Mouse (Mus musculus) induced T-regulatory cell, adult 2 months (primary cell): ENCODE results near the gene Htra2.
A peak's percentile ranks its signal among the peaks of the same experiment; 100 is the strongest.

Source experiments
- DNase-seq: peaks from one replicate; pipeline ENCODE4 v3.0.0-alpha.2; 2012; ENCODE audit warnings: low read depth

Htra2 gene

DNA sequence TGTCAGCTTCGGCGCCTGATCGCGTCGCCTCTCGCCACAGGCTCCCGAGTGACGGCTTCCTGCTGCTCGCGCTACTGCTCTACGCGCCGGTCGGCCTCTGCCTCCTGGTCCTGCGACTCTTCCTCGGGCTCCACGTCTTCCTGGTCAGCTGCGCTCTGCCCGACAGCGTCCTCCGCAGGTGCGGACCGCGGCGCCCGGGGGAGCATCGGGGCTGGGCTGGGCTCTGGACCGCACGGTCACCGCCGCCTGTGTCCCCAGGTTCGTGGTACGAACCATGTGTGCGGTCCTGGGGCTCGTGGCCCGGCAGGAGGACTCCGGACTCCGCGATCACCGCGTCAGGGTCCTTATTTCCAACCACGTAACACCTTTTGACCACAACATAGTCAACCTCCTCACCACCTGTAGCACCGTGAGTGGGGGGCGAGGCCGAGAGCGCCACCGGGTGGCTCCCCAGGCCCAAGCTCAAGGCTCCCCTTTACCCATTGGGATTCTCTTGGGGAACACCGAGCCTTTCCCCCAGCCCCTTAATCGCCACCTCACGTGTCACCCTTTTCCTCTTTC lies at the start of gene Htra2:
TSS of gene Htra2 (minus strand) at position 403 of the 561 bp plus-strand sequence.
- DNase-seq = peak; percentile 61

DNA sequence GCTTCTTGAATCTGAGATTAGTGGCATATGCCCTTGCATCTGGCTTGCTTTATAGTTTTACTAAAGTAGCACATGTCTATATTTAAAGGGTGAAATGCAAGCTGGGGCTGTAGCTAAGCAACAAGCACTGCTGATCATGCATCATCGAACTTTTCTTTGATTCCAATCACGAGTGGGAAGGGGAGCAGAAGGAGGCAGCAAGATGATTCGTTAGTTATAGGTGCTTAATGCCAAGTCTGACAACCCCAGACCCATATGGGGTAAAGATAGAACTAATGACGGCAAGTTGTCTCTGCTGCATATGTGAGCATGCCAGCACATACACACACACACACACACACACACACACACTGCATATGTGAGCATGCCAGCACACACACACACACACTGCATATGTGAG lies 49.1 kb upstream of the Htra2 start:
- no peak for DNase-seq

DNA sequence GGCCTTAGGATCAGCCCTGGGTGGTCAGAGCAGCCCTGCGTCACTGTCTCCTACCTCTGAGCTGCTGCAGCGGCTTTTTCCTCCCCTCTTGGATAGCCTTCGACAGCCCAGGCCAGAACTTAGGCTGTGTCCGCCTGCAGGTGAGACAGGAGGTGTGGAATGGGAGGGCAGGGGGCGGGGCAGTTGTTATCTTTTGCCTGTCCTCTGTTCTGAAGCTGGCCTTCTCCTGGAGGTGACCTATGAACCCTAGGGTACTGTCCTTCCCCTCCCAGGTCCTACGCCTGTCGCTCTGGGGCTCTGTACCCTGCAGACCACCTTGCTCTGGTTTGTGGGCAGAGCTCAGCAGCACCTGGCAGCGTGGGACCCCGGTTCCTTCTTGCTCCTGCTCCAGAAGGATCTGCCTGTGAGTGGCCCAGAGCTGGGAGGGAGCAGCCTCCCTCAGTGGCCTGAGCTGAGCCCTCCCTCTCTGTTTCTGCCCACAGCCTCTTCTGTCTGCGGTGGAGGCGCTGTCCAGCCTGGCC lies 48.1 kb upstream of the Htra2 start:
- no peak for DNase-seq

DNA sequence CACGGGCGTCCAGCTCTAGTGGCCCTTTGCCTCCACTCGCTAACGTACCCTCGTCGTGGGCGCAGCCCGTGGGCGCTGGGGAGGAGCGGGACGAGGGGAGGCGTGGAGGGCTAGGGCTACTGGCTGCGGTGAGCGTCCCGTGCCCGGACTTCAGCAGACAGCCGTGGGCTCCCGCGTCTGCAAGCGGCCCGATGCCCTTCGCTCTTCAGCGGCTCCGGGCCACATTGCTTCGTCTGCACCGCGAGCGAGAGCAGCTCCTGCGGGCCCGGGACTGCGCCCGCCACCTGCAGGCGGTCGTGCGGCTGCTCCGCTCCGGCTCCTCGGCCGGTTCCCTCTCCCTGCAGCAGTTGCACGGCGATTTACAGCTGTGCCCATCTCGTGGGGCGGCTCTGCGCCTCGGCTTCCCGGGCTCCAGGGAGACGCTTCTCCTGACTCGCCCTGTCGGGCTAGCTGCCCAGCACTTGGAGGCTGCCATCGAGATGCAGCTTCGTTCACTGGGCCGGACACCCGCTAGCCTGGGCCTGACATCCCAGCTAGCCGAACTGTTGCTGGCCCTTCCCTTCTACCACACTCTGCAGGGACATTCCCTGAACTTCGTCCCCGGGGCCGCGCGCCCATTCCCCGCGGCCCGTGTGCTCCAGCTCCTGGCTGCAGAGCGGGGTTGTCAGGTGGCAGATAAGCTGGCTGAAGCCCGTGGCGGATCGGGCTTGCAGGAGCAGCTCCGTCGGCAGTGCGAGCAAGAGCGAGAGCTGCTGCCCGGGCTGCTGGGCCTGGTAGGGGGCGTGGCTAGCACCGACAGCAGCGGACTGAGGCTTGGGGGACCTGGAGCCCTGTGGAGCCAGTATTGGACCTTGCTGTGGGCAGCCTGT lies 46.8 kb upstream of the Htra2 start:
- peak; percentile 81 for DNase-seq

DNA sequence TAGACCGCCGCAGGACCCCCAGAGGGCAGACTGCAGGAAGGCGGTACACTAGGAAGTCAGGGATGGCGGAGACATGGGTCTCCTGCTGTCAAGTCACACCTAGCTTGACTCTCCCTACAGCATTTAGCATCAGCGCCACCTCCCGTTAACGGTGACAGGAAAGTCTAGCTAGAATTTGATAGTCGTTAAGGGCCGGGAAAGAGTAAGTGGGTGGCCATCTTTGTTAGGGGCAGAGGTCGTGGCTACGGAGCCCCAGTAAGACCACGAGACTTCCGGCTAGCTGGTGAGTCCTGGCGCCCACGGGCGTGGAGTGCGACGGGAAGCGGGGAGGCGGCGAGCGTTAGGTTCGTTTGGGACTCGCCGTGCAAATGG lies 46.2 kb upstream of the Htra2 start, which contains the start of the genes Ccdc142 and Gm42688:
TSS of gene Ccdc142 (plus strand) at position 286 of the 372 bp plus-strand sequence.
TSS of gene Gm42688 (plus strand) at position 302 of the 372 bp plus-strand sequence.
- peak; percentile 95 for DNase-seq

DNA sequence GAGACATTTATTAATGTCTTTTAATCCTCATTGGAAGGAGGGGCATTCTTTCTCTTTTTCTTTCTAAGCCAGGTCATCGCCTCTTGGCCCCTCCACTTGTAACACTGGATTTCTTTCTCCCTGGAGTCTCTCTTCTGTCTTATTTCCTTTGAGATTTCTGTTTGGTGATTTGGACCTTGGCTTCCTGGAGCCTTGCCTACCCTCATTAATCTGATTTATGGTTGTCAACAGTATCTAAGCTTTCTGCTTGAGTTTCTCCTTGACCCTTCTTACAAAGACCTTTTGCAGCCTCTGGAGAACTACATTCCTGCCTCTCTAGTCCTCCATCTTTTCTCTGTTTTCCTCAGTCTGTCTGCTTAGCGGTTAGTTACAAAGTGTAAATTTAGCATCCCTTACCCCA lies 43.3 kb upstream of the Htra2 start:
- no peak for DNase-seq

DNA sequence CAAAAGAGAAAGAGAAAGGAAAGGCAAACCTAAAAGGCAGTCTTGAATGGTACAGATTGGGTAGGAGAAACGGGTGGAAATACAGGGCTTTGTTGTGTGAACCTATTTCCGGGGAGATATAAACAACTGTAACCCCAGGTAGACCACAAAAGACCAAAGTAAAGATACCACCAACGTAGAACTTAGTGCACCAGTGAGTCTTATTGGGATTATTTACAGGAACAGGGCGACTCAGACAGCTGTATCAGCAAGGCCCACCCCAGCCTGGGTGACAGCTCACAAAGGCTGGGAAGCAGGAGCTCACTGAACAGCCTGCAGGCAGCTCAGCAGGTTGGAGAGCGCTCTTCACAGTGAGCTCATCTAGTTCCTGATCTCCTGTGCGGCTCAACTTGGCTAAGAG lies 40.9 kb upstream of the Htra2 start:
- DNase-seq = peak; percentile 83

DNA sequence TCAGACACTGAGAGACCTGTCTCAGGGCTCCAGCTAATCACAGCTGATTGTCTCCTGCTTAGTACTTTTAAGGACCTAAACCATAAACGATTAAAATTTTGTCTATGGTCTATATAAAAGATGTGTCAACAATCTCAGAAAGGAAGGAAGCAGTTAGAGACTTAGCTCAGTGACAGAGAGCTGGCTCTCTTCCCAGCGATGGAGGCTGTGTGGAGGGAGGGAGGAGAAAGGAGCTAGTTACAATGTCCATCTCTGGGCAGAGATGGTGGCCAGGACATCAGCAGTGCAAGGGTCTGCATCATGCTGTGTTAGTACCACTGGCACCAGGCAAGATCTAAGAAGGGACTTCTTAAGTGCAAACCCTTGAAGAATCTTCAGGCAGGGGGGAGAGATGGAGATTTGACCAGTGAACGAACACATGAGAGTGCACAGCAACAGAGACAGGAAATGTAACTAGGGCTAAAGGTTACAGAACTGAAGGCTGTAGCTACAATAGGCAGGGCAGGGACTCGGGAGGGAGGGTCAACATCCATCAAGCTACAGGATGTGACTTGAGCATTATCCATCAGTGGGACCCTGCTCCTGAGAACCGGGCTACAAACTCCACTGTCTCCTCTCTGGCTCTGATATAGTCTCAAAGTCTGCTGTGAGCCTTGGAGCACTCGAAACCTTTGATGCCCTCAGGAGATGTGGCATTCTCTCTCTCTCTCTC lies 37.5 kb upstream of the Htra2 start:
- DNase-seq = no peak

DNA sequence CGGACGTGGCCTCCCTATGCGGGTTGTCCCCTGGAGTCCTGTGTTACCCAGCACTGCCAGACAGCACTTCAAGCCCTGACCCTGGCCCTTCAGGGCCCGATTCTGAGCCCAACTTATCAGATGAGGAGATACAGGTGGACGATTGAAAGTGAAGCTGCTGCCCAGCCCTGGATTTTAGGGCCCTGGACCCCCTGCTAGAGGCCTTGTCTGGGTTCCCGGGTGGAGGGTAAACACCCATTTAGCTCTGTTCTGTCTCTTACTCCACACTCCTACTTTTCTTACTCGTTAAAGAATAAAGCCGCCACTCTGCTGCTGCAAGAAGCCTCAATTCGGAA lies 32.8 kb upstream of the Htra2 start:
- no peak for DNase-seq

DNA sequence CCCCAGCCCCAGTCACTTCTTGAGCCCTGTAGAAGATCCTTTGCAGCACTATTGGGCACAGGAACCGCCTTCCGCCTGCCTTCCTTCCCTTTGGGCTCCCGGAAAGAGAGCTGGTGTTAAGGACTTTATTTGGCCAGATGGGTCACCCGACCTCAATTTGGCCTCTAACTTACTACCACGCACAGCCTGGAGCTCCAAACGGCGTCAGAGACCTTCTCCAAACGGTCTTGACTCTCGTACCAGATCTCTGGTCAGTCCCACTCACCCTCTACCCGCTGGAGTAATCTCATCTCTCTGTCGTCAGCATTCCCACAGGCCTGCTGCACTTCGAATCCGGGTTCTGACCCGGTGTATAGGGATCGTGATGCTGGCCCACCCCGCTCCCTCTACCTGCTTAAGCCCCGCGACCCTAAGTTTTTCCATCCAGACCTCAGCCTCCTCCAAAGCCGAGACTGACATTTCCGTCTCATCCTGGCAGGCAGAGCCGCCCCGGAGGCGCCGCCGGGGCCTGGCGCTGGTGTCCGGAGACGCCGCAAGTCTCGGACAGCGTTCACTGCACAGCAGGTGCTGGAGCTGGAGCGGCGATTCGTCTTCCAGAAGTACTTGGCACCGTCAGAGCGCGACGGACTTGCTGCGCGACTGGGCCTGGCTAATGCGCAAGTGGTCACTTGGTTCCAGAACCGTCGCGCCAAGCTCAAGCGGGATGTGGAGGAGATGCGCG lies 32.3 kb upstream of the Htra2 start:
- no peak for DNase-seq

DNA sequence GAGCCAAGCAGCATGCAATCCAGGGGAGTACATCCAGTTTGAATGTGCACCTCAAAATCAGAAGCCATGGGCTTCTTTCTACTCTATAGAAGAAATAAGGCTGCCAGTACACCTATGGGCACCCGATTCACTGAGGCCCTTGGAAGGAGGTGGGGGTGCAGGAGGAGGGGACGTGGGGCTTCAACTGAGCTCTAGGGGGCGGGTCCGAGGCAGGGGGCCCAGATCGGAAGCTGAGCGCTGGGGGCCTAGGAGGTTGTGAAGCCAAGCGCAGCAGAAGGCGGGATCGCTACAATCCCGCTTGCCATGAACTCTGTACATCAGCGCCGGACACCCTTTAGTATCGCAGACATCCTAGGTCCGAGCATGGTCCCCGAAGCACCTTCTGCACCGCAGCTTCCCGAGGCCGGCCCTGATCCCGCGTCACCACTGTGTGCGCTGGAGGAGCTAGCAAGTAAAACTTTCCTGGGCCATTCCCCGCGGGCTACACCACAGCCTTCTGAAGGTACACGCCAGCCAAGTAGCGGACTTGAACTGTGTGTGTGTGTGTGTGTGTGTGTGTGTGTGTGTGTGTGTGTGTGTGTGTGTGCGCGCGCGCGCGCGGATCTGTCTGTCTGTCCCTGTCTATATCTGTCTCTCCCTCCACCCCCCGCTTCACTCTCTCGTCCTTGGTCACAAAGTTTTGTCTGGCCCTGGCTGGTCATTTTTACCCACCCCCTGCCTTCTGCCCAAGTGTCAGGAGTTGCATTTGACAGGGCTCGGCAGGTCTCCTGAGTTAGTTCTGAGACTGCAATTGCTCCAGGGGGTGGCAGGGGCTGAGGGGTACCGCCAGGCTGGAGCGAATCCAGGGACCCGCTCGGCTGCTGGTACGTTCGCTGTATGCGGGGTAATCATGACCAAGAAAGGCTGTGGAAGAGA lies 31.3 kb upstream of the Htra2 start, which contains the start of gene Lbx2:
TSS of gene Lbx2 (plus strand) at position 247 of the 915 bp plus-strand sequence.
- no peak for DNase-seq

DNA sequence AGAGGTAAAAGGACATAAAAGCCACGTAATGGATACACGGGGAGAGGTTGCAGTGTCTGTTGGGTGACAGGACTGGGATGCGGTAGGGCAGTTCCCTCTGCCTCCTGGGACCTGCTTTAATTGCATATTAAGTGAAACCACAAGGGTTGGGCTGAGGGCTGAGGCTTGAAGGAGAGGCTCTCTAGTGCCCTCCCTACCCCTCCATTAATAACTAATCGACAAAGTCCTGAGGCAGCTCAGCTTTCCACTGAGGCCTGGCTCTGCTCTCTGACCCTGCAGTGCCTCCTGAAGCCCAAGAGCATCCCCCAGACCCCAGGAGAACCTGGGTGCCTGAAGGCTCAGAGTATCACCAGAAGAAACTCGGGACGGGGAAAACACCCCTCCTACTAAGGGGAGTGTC lies 29.4 kb upstream of the Htra2 start:
- DNase-seq = no peak

DNA sequence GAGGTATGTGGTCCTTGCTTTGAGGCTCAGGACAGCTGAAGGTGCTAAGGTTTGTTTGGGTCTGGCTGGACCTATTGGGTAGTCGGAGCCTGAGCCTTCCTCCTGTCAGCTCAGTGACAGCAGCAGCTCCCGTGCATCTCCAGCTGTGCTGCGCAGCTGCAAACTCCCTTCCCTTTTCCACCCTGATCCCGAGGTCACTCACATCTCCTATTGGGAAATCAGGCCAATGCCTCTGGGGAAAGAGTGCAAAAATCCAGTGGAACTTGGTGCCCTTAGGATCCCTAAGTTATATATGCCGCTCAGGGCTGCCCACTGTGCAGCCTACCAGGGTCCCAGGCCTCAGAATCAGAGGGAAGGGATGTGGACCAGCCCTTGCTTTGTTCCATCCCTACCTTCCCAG lies 28.4 kb upstream of the Htra2 start:
- no peak for DNase-seq

DNA sequence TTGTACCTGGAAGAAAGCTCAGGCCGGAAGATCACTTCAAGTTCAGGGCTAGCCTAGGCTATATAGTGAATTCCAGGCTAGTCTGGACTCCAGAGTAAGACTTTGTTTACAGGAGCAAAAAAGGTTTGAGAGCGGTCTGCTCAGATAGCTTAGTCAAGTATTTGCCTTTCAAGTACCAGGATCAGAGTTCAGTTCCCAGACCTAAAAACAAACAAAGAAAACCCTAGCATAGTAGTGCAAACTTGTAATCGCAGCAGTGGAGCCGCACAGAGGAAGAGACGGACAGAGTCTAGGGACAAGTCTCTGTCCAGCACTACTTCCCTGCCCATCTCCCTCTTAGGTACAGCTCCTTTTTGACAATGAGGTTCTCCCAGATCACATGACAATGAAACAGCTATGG lies 25.1 kb upstream of the Htra2 start:
- DNase-seq = no peak

DNA sequence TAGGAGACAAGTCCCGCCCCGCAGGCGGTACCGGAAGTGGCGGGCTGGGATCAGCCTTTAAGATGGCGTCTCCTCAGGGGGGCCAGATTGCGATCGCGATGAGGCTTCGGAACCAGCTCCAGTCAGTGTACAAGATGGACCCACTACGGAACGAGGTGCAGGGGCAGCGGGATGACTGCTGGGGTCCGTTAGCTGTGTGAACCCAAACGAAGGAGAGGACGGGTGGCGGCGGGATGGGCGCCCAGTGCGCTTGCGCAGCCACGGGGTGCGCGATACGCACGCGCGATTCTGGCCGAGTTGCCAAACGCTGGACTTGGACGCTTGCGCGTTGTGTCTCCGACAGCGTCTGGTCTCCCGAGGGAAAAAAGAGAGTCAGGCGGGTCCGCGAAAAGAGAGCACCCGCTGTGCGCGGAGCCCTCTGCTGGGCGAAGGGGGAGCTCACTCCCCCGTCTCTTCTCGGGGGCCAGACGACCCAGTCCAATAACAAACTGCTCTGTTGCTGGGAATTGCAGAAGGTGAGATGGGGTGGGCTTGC lies 23.3 kb upstream of the Htra2 start:
- DNase-seq = peak; percentile 100

DNA sequence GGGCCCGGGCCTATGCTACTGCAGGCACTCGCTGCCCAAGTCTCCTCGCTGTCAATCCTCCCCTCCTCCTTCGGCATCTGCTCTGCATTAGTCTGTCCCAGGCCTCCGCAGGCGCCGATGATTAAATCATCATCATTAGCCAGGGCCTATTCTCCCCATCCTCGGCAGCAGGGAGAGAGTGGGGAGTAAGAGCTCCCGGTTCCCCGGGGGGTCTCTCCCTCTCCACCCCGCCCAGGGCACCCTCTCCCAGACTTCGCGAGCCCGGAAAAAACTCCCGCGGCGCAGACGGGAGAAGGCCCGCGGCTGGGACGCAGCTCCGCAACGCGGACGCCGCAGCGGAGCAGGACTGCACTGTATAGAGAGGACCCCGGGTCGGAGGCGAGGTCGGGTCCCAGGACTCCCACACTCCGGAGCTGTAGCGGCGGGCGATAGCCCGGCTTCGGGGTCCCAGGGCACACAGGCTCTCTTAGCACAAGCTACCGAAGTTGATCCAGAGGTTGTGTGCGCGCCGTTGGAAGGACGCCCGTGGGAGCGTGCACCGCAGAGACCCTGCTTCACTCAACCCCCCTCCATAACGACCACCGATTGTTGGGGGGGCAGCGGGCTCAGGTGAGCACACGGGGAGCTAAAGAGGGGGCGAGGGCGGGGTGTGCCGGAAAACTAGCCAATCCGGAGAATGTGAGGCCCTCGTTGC lies 22.7 kb upstream of the Htra2 start, which contains the start of gene Pcgf1:
TSS of gene Pcgf1 (plus strand) at position 240 of the 694 bp plus-strand sequence.
- DNase-seq = peak; percentile 53

DNA sequence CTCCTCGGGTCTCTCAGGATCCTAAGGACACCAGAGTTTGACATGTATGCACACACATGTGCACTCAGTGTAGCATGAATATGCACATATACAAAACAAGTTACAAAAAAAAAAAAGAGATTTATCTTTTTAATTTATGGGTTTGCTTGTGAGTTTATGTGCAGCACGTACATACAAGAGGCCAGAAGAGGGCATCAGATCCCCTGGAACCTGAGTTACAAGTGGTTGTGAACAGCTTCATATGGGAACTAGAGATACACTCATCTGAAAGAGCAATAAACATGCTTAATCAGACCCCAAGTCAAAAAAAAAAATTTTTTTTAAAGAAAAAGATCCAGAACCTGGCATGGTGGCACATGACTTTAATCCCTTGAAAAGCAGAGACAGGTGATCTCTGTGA lies 19.9 kb upstream of the Htra2 start:
- DNase-seq = peak; percentile 71

DNA sequence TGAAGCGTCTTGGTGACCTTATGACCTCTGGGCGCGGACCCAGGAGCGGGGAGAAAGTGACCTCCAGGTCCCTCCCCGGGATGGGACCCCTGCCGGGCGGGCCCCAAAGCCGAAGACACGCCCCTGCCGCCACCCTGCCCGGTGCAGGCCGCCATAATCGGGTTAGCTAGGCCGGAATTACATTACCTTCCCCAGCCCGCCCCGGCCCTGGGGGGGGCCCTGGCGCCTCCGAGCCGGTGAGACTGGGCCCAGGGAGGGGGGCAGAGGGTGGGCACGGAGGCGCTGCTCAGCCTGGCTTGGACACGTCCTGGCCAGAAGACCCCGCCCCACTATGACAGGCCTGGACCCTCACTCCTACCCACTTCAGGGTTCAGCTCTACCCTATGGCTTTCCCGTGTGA lies 16.1 kb upstream of the Htra2 start:
- no peak for DNase-seq

DNA sequence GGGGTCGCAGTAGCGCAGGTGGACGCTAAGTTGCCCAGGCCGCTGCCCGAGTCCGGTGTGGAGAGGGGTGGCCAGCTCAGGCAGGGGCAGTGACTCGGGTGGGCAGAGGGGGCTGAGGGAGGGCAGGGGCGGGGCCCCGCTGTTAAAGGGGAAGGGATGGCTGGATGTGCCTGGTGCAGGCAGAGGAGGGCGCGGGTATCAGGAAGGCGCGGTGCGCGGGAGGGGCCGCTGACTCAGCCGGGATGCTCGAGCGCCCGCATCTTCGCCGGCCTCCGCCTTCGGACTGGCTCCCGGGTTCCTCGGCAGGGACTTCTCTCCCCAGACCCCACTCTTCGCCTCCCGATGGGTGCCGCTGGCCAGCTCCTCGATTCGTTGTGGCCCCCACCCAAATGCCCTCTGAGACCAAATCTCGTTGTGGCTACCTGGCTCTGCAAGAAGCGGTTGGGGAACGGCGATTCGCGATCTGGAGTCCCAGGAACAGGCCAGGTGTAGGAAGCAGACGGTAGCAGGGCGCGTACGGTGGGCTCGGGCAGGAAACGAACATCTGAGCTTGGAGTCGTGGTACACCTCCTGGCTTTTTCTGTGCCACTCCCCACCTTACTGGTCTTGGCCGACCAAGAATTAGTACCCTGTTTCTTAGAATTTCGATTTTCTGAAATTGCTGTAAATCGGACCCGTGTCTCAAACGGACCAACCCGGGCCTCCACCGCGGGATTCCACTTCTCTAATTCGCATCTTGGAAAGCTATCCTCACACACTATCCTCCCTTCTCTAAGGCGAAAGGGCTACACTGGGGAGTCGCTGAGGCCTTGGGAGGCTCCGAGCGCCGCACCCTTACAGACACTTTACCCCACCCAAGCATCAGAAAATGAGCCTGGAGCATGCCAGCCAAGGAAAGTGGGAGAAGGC lies 15.5 kb upstream of the Htra2 start:
- DNase-seq = peak; percentile 64

DNA sequence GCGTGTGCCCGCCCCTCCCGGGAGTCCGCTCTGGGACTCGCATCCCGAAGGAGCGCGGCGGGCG lies 15.0 kb upstream of the Htra2 start, which contains the start of gene Tlx2:
TSS of gene Tlx2 (minus strand) at position 47 of the 64 bp plus-strand sequence.
- peak; percentile 32 for DNase-seq
